Mouse (Mus musculus) limb, embryonic 12.5 days (tissue): ENCODE data around the gene Spats2l. TPM values are rescaled to one million over a fixed set of nuclear protein-coding genes. Genes with fewer than 3 reads are reported as not detected.

Source experiments
- ATAC-seq: fragments of 200-750 bp; cut with Nextera tagmentation; 2 replicates; pipeline ENCODE4 v1.8.0; 2017; ENCODE audit warnings: low read depth, moderate TSS enrichment; ENCODE audit not compliant: insufficient number of reproducible peaks, insufficient read depth, low FRiP score, low TSS enrichment
- H3K27ac ChIP-seq: fragments of 300-500 bp; sonication (generic); 2 replicates; pipeline ENCODE4 v1.5.1; 2016; ENCODE audit warnings: mild to moderate bottlenecking, moderate library complexity
- H3K27me3 ChIP-seq: fragments of 300-500 bp; sonication (generic); 2 replicates; pipeline ENCODE4 v1.6.1; 2016; ENCODE audit warnings: mild to moderate bottlenecking, moderate library complexity
- H3K36me3 ChIP-seq: fragments of 300-500 bp; sonication (generic); 2 replicates; pipeline ENCODE4 v1.6.1; 2016; ENCODE audit warnings: mild to moderate bottlenecking, moderate library complexity
- H3K4me1 ChIP-seq: fragments of 300-500 bp; sonication (generic); replicated peaks from 2 replicates; pipeline ENCODE4 v1.6.1; 2016
- H3K4me2 ChIP-seq: fragments of 300-500 bp; sonication (generic); 2 replicates; pipeline ENCODE4 v1.6.1; 2016; ENCODE audit warnings: mild to moderate bottlenecking, moderate library complexity
- H3K4me3 ChIP-seq: fragments of 300-500 bp; sonication (generic); replicated peaks from 2 replicates; pipeline ENCODE4 v1.5.1; 2016; ENCODE audit warnings: mild to moderate bottlenecking
- H3K9ac ChIP-seq: fragments of 300-500 bp; sonication (generic); replicated peaks from 2 replicates; pipeline ENCODE4 v1.6.1; 2016; ENCODE audit warnings: mild to moderate bottlenecking, moderate library complexity
- H3K9me3 ChIP-seq: fragments of 300-500 bp; sonication (generic); 2 replicates; pipeline ENCODE4 v1.6.1; 2016; ENCODE audit warnings: mild to moderate bottlenecking, moderate library complexity
- WGBS: fragments of 180-500 bp; shearing (Covaris S2); methylation state at CpG from one replicate; pipeline ENCODE4 v1.1.7; 2016; 5-methylcytosine and 5-hydroxymethylcytosine counted together
- polyA plus RNA-seq: library from polyadenylated mRNA; unstranded; fragments of >200 nt; fragmentation: Nextera tagmentation; extraction: Ambion mirVana; gene quantifications from 2 replicates; pipeline ENCODE4 v1.2.1, GENCODE M21; 2016

Gene Spats2l
- polyA plus RNA-seq, 1 experiment from 2014 or later = 85.1 TPM

- Histone ChIP-seq H3K27ac (no peak overlapping the region), H3K4me2 (no peak overlapping the region), H3K9me3 (no peaks in the 10 kb centered on the region), H3K4me3 (no peak overlapping the region), H3K36me3 (no peaks in the 10 kb centered on the region), H3K27me3 (no peaks in the 10 kb centered on the region), H3K4me1 (peaks cover 6% of the 10 kb centered on the region), H3K9ac (no peak overlapping the region)
- WGBS = 88% methylated on average over 6 of the region's 6 CpGs
- no peak for ATAC-seq
These were observed 77.9 kb downstream of the Spats2l start for GRCm38 (mm10) chr1:57851871-57852270.

- no peak overlapping the region for H3K9ac ChIP-seq
- no peak for ATAC-seq
- H3K9me3 ChIP-seq = no peaks in the 10 kb centered on the region
- H3K27me3 ChIP-seq = no peaks in the 10 kb centered on the region
- no peaks in the 10 kb centered on the region for H3K36me3 ChIP-seq
- H3K4me1 ChIP-seq = no peaks in the 10 kb centered on the region
- no peak overlapping the region for H3K4me2 ChIP-seq
- no peak overlapping the region for H3K4me3 ChIP-seq
- no peak overlapping the region for H3K27ac ChIP-seq
- 83% methylated on average over 12 of the region's 12 CpGs for WGBS
These were observed 78.8 kb downstream of the Spats2l start for GRCm38 (mm10) chr1:57852562-57853271.

- 54% methylated on average over 5 of the region's 5 CpGs for WGBS
- Histone ChIP-seq H3K27me3 (no peaks in the 10 kb centered on the region), H3K4me3 (no peak overlapping the region), H3K9me3 (no peaks in the 10 kb centered on the region), H3K36me3 (no peaks in the 10 kb centered on the region), H3K27ac (no peak overlapping the region), H3K9ac (no peak overlapping the region), H3K4me2 (no peak overlapping the region), H3K4me1 (no peaks in the 10 kb centered on the region)
- ATAC-seq = no peak
These were observed 83.8 kb downstream of the Spats2l start for GRCm38 (mm10) chr1:57857799-57858198.

GRCm38 (mm10) chr1:57862024-57862423 lies 88.1 kb downstream of the Spats2l start:
- Histone ChIP-seq H3K4me2 (no peak overlapping the region), H3K9me3 (no peaks in the 10 kb centered on the region), H3K36me3 (no peaks in the 10 kb centered on the region), H3K27ac (no peak overlapping the region), H3K9ac (no peak overlapping the region), H3K4me1 (no peaks in the 10 kb centered on the region), H3K4me3 (no peak overlapping the region), H3K27me3 (no peaks in the 10 kb centered on the region)
- no peak for ATAC-seq
- WGBS = 82% methylated on average over 4 of the region's 4 CpGs

GRCm38 (mm10) chr1:57868651-57869050 lies 94.7 kb downstream of the Spats2l start:
- WGBS = 57% methylated on average over 13 of the region's 13 CpGs
- no peaks in the 10 kb centered on the region for H3K27me3 ChIP-seq
- no peak overlapping the region for H3K27ac ChIP-seq
- H3K4me2 ChIP-seq = no peak overlapping the region
- no peaks in the 10 kb centered on the region for H3K9me3 ChIP-seq
- H3K9ac ChIP-seq = no peak overlapping the region
- no peaks in the 10 kb centered on the region for H3K36me3 ChIP-seq
- ATAC-seq = no peak
- no peak overlapping the region for H3K4me3 ChIP-seq
- H3K4me1 ChIP-seq = peaks cover 37% of the 10 kb centered on the region

GRCm38 (mm10) chr1:57872006-57872405 lies 98.0 kb downstream of the Spats2l start:
- Histone ChIP-seq H3K36me3 (no peaks in the 10 kb centered on the region), H3K4me2 (no peak overlapping the region), H3K9ac (no peak overlapping the region), H3K9me3 (no peaks in the 10 kb centered on the region), H3K4me3 (no peak overlapping the region), H3K27me3 (no peaks in the 10 kb centered on the region), H3K27ac (0 out of 2 replicates have a peak overlapping the region, but pooled peaks have one; percentile 7), H3K4me1 (peaks cover 49% of the 10 kb centered on the region)
- ATAC-seq = no peak
- 30% methylated on average over 3 of the region's 3 CpGs for WGBS

GRCm38 (mm10) chr1:57873996-57874395 lies 100.0 kb downstream of the Spats2l start:
- H3K27ac ChIP-seq = no peak overlapping the region
- no peak for ATAC-seq
- 92% methylated on average over 7 of the region's 7 CpGs for WGBS

GRCm38 (mm10) chr1:57875109-57875508 lies 101.1 kb downstream of the Spats2l start:
- H3K27ac ChIP-seq = no peak overlapping the region
- peaks cover 40% of the 10 kb centered on the region for H3K4me1 ChIP-seq
- H3K4me3 ChIP-seq = no peak overlapping the region
- H3K9ac ChIP-seq = no peak overlapping the region
- no peak for ATAC-seq
- H3K27me3 ChIP-seq = no peaks in the 10 kb centered on the region
- WGBS = 80% methylated on average over 6 of the region's 6 CpGs
- H3K36me3 ChIP-seq = no peaks in the 10 kb centered on the region
- H3K9me3 ChIP-seq = no peaks in the 10 kb centered on the region
- H3K4me2 ChIP-seq = no peak overlapping the region

More at GRCm38 (mm10) chr1:57873996-57874395, 100.0 kb downstream of the Spats2l start:
- peaks cover 49% of the 10 kb centered on the region for H3K4me1 ChIP-seq
- no peaks in the 10 kb centered on the region for H3K36me3 ChIP-seq
- no peak overlapping the region for H3K4me2 ChIP-seq
- H3K27me3 ChIP-seq = no peaks in the 10 kb centered on the region
- no peaks in the 10 kb centered on the region for H3K9me3 ChIP-seq
- H3K9ac ChIP-seq = no peak overlapping the region
- no peak overlapping the region for H3K4me3 ChIP-seq

GRCm38 (mm10) chr1:57875512-57875911 lies 101.5 kb downstream of the Spats2l start:
- H3K27me3 ChIP-seq = no peaks in the 10 kb centered on the region
- H3K9me3 ChIP-seq = no peaks in the 10 kb centered on the region
- H3K27ac ChIP-seq = peak overlapping the region; percentile 12; the same call in 1 of the 2 replicates
- H3K36me3 ChIP-seq = no peaks in the 10 kb centered on the region
- no peak for ATAC-seq
- no peak overlapping the region for H3K4me3 ChIP-seq
- peaks cover 39% of the 10 kb centered on the region for H3K4me1 ChIP-seq
- WGBS = 63% methylated on average over 7 of the region's 7 CpGs
- H3K9ac ChIP-seq = no peak overlapping the region
- no peak overlapping the region for H3K4me2 ChIP-seq

GRCm38 (mm10) chr1:57878957-57879356 lies 105.0 kb downstream of the Spats2l start:
- no peaks in the 10 kb centered on the region for H3K9me3 ChIP-seq
- no peak overlapping the region for H3K4me3 ChIP-seq
- H3K27ac ChIP-seq = no peak overlapping the region
- H3K4me2 ChIP-seq = no peak overlapping the region
- no peaks in the 10 kb centered on the region for H3K27me3 ChIP-seq
- no peak overlapping the region for H3K9ac ChIP-seq
- peaks cover 33% of the 10 kb centered on the region for H3K4me1 ChIP-seq
- H3K36me3 ChIP-seq = no peaks in the 10 kb centered on the region
- 93% methylated on average over 6 of the region's 6 CpGs for WGBS
- no peak for ATAC-seq

GRCm38 (mm10) chr1:57884867-57885266 lies 110.9 kb downstream of the Spats2l start:
- H3K27ac ChIP-seq = no peak overlapping the region
- no peaks in the 10 kb centered on the region for H3K27me3 ChIP-seq
- no peak overlapping the region for H3K4me2 ChIP-seq
- H3K9ac ChIP-seq = no peak overlapping the region
- ATAC-seq = no peak
- H3K36me3 ChIP-seq = peaks cover 11% of the 10 kb centered on the region
- H3K4me1 ChIP-seq = peaks cover 13% of the 10 kb centered on the region
- 75% methylated on average over 2 of the region's 2 CpGs for WGBS
- H3K9me3 ChIP-seq = no peaks in the 10 kb centered on the region
- H3K4me3 ChIP-seq = no peak overlapping the region

GRCm38 (mm10) chr1:57889803-57890202 lies 115.8 kb downstream of the Spats2l start:
- Histone ChIP-seq H3K36me3 (peaks cover 20% of the 10 kb centered on the region), H3K9ac (no peak overlapping the region), H3K4me3 (no peak overlapping the region), H3K4me2 (no peak overlapping the region), H3K27me3 (0 out of 2 replicates have a peak, but pooled peaks cover 3% of the 10 kb centered on the region), H3K27ac (no peak overlapping the region), H3K9me3 (no peaks in the 10 kb centered on the region), H3K4me1 (peaks cover 7% of the 10 kb centered on the region; the same call in 1 of the 2 replicates)
- WGBS = 41% methylated on average over 5 of the region's 5 CpGs
- no peak for ATAC-seq
